Mouse (Mus musculus) adipocyte (in vitro differentiated cells): ENCODE measurements at regions not wholly inside any gene's neighbourhood (a gene's known extent, or its start where the extent isn't known, plus 50 kb on each side); places are given as distances from the start of the nearest gene placed in this dataset.

Experiments
- DNase-seq: peaks from one replicate; pipeline ENCODE4 v3.0.0-alpha.2; 2016; ENCODE audit warnings: low spot score

- peak; percentile 86 for DNase-seq
These were observed 332.4 kb downstream of the Foxo1 start for GRCm38 (mm10) chr3:52600581-52600980.

GRCm38 (mm10) chr3:52600146-52600545 lies 332.0 kb downstream of the Foxo1 start:
- peak; percentile 12 for DNase-seq

GRCm38 (mm10) chr3:52586418-52586817 lies 318.3 kb downstream of the Foxo1 start:
- no peak for DNase-seq

- peak; percentile 21 for DNase-seq
These were observed 311.8 kb downstream of the Foxo1 start for GRCm38 (mm10) chr3:52579917-52580316.

- no peak for DNase-seq
These were observed 311.0 kb downstream of the Foxo1 start for GRCm38 (mm10) chr3:52579096-52579495.

- DNase-seq = peak; percentile 58
These were observed 308.6 kb downstream of the Foxo1 start for GRCm38 (mm10) chr3:52576703-52577244.

- DNase-seq = no peak
These were observed 307.2 kb downstream of the Foxo1 start for GRCm38 (mm10) chr3:52575237-52575798.

- no peak for DNase-seq
These were observed 306.2 kb downstream of the Foxo1 start for GRCm38 (mm10) chr3:52574341-52574740.

- no peak for DNase-seq
These were observed 305.7 kb downstream of the Foxo1 start for GRCm38 (mm10) chr3:52573806-52574205.

GRCm38 (mm10) chr3:52572514-52573485 lies 304.7 kb downstream of the Foxo1 start:
- no peak for DNase-seq

- no peak for DNase-seq
These were observed 299.7 kb downstream of the Foxo1 start for GRCm38 (mm10) chr3:52567606-52568372.

- no peak for DNase-seq
These were observed 295.5 kb downstream of the Foxo1 start for GRCm38 (mm10) chr3:52563595-52563994.

- no peak for DNase-seq
These were observed 294.7 kb downstream of the Foxo1 start for GRCm38 (mm10) chr3:52562816-52563215.

- no peak for DNase-seq
These were observed 291.3 kb downstream of the Foxo1 start for GRCm38 (mm10) chr3:52559481-52559880.

GRCm38 (mm10) chr3:52558765-52559164 lies 290.6 kb downstream of the Foxo1 start:
- no peak for DNase-seq

GRCm38 (mm10) chr3:52557296-52557695 lies 289.2 kb downstream of the Foxo1 start:
- no peak for DNase-seq

GRCm38 (mm10) chr3:52555038-52555437 lies 286.9 kb downstream of the Foxo1 start:
- no peak for DNase-seq

- DNase-seq = no peak
These were observed 286.4 kb downstream of the Foxo1 start for GRCm38 (mm10) chr3:52554490-52554889.

- DNase-seq = peak; percentile 24
These were observed 280.2 kb downstream of the Foxo1 start for GRCm38 (mm10) chr3:52548201-52548893.

- no peak for DNase-seq
These were observed 277.9 kb downstream of the Foxo1 start for GRCm38 (mm10) chr3:52546035-52546434.

GRCm38 (mm10) chr3:52543006-52543405 lies 274.9 kb downstream of the Foxo1 start:
- DNase-seq = peak; percentile 45
